Mouse (Mus musculus) CH12.LX (cell line): ENCODE results near the gene Endou. TPM values are rescaled to one million over a fixed set of nuclear protein-coding genes. Genes with fewer than 3 reads are reported as not detected.

Experiments
- DNase-seq: peaks from one replicate; pipeline ENCODE4 v3.0.0-alpha.2; 2013; ENCODE audit errors: extremely low read depth
- H3K27ac ChIP-seq: 2 replicates; pipeline ENCODE4 v1.5.1; 2012; ENCODE audit warnings: low read depth, mild to moderate bottlenecking, control low read depth, moderate library complexity; ENCODE audit not compliant: insufficient read depth
- H3K27me3 ChIP-seq: replicated peaks from 2 replicates; pipeline ENCODE3; 2012; ENCODE audit warnings: inconsistent platforms
- H3K36me3 ChIP-seq, 2 experiments: replicated peaks in 1 of 2; 2 replicates each; pipeline versions ENCODE3 to v1.6.1; 2012; ENCODE audit warnings: inconsistent platforms in 1 of 2, low read length in 1 of 2, mild to moderate bottlenecking in 1 of 2, mixed read lengths in 1 of 2, moderate library complexity in 1 of 2; ENCODE audit not compliant: control insufficient read depth in 1 of 2, insufficient read depth in 1 of 2
- H3K4me1 ChIP-seq, 2 experiments: 2 replicates each; pipeline ENCODE4 v1.6.1; 2012; ENCODE audit warnings: inconsistent platforms in 1 of 2, moderate library complexity in 1 of 2; ENCODE audit not compliant: insufficient read depth in 2 of 2, control insufficient read depth in 1 of 2
- H3K4me2 ChIP-seq: 2 replicates; pipeline ENCODE4 v1.6.1; 2012; ENCODE audit warnings: low read depth, mild to moderate bottlenecking, control low read depth; ENCODE audit not compliant: poor library complexity, insufficient read depth, severe bottlenecking
- H3K4me3 ChIP-seq, 3 experiments: fragments of 150-350 bp in 1 of 3; sonication (generic) in 1 of 3; replicated peaks in 1 of 3; 2 replicates each; pipeline versions ENCODE3 to v1.5.1; 2011 to 2012; ENCODE audit warnings: low read depth in 2 of 3, low read length in 2 of 3, mild to moderate bottlenecking in 2 of 3, moderate library complexity in 2 of 3, control low read depth in 1 of 3, improper control_type of control experiment in 1 of 3, inconsistent platforms in 1 of 3, mixed read lengths in 1 of 3; ENCODE audit not compliant: poor library complexity in 1 of 3
- H3K79me2 ChIP-seq: replicated peaks from 2 replicates; pipeline ENCODE4 v1.6.1; 2012; ENCODE audit warnings: mild to moderate bottlenecking, moderate library complexity; ENCODE audit not compliant: control insufficient read depth, poor library complexity, insufficient read depth, severe bottlenecking; ENCODE audit errors: extremely low read depth
- H3K9ac ChIP-seq: 2 replicates; pipeline ENCODE4 v1.6.1; 2012; ENCODE audit warnings: low read depth, mild to moderate bottlenecking, control low read depth, moderate library complexity; ENCODE audit not compliant: insufficient read depth
- H3K9me3 ChIP-seq: replicated peaks from 2 replicates; pipeline ENCODE3; 2012; ENCODE audit warnings: low read length, inconsistent platforms, mixed read lengths
- BHLHE40 ChIP-seq: IDR thresholded peaks from 2 replicates; pipeline ENCODE4 v1.6.1; 2011; ENCODE audit warnings: mild to moderate bottlenecking, low read depth, low read length, improper control_type of control experiment
- CHD2 ChIP-seq: IDR thresholded peaks from 2 replicates; pipeline ENCODE4 v1.6.1; 2011; ENCODE audit warnings: low read length, improper control_type of control experiment
- ELF1 ChIP-seq: IDR thresholded peaks from 2 replicates; pipeline ENCODE4 v1.6.1; 2014; ENCODE audit warnings: low read depth, mild to moderate bottlenecking, inconsistent platforms, low read length, improper control_type of control experiment
- EP300 ChIP-seq: IDR thresholded peaks from 2 replicates; pipeline ENCODE4 v1.6.1; 2011; ENCODE audit warnings: low read length, improper control_type of control experiment
- ETS1 ChIP-seq: conservative IDR thresholded peaks from 2 replicates; pipeline ENCODE4 v1.6.1; 2012; ENCODE audit warnings: low read depth, mild to moderate bottlenecking, inconsistent platforms, low read length, improper control_type of control experiment, moderate library complexity
- GABPA ChIP-seq: IDR thresholded peaks from 2 replicates; pipeline ENCODE4 v1.6.1; 2012; ENCODE audit warnings: low read depth, low read length, improper control_type of control experiment, inconsistent platforms; ENCODE audit not compliant: insufficient replicate concordance
- KAT2A ChIP-seq: IDR thresholded peaks from 2 replicates; pipeline ENCODE4 v1.6.1; 2012; ENCODE audit warnings: low read length, improper control_type of control experiment, inconsistent platforms; ENCODE audit not compliant: insufficient replicate concordance
- MXI1 ChIP-seq: IDR thresholded peaks from 2 replicates; pipeline ENCODE4 v1.6.1; 2011; ENCODE audit warnings: mild to moderate bottlenecking, low read depth, low read length, improper control_type of control experiment
- NRF1 ChIP-seq: IDR thresholded peaks from 2 replicates; pipeline ENCODE4 v1.6.1; 2014; ENCODE audit warnings: low read depth, mild to moderate bottlenecking, inconsistent platforms, low read length, improper control_type of control experiment, moderate library complexity
- POLR2AphosphoS2 ChIP-seq: IDR thresholded peaks from 2 replicates; pipeline ENCODE4 v1.6.1; 2011; ENCODE audit warnings: low read depth, low read length, improper control_type of control experiment
- RCOR1 ChIP-seq: conservative IDR thresholded peaks from 2 replicates; pipeline ENCODE4 v1.6.1; 2012; ENCODE audit warnings: low read depth, mild to moderate bottlenecking, inconsistent platforms, low read length, improper control_type of control experiment
- SIN3A ChIP-seq: IDR thresholded peaks from 2 replicates; pipeline ENCODE4 v1.6.1; 2012; ENCODE audit warnings: low read length, improper control_type of control experiment, inconsistent platforms
- SMC3 ChIP-seq: IDR thresholded peaks from 2 replicates; pipeline ENCODE4 v1.6.1; 2011; ENCODE audit warnings: low read depth, low read length, improper control_type of control experiment
- TCF12 ChIP-seq: IDR thresholded peaks from 2 replicates; pipeline ENCODE4 v1.6.1; 2014; ENCODE audit warnings: low read depth, mild to moderate bottlenecking, inconsistent platforms, low read length, improper control_type of control experiment
- UBTF ChIP-seq: IDR thresholded peaks from 2 replicates; pipeline ENCODE4 v1.6.1; 2012; ENCODE audit warnings: low read depth, mild to moderate bottlenecking, inconsistent platforms, low read length, improper control_type of control experiment, moderate library complexity
- USF1 ChIP-seq: IDR thresholded peaks from 2 replicates; pipeline ENCODE4 v1.6.1; 2014; ENCODE audit warnings: low read depth, mild to moderate bottlenecking, inconsistent platforms, low read length, improper control_type of control experiment
- ZKSCAN1 ChIP-seq: IDR thresholded peaks from 2 replicates; pipeline ENCODE4 v1.6.1; 2012; ENCODE audit warnings: low read depth, inconsistent platforms, low read length, improper control_type of control experiment, borderline replicate concordance
- ZMIZ1 ChIP-seq: IDR thresholded peaks from 2 replicates; pipeline ENCODE4 v1.6.1; 2012; ENCODE audit warnings: low read depth, mild to moderate bottlenecking, inconsistent platforms, low read length, improper control_type of control experiment
- ZNF384 ChIP-seq: IDR thresholded peaks from 2 replicates; pipeline ENCODE4 v1.6.1; 2012; ENCODE audit warnings: low read depth, low read length, improper control_type of control experiment, inconsistent platforms
- dilution Hi-C: fragments of 300-500 bp; cut with MboI; formaldehyde crosslinking; loops from 2 replicates; pipeline ENCODE4 v1.14.3; 2020; ENCODE audit warnings: low sequenced_read_pairs; ENCODE audit not compliant: extremely low pct_unique_long_range_greater_than_20kb, extremely low pct_ligation_motif_present
- in situ Hi-C: fragments of 300-500 bp; cut with MboI; formaldehyde crosslinking; loops from 3 replicates; pipeline ENCODE4 v1.14.3; 2019; ENCODE audit warnings: low sequenced_read_pairs, low pct_ligation_motif_present, low pct_unique_long_range_greater_than_20kb, mixed read lengths
- polyA plus RNA-seq: library from polyadenylated mRNA; unstranded; fragments of >175 nt; gene quantifications from 2 replicates; pipeline ENCODE4 v1.2.1, GENCODE M21; 2012; ENCODE audit warnings: low read depth; ENCODE audit not compliant: insufficient read length
- total RNA-seq, 2 experiments: library from RNA; depleted of rRNA; stranded (reverse); fragments of 300-350 nt in 1 of 2; fragments of >200 nt in 1 of 2; gene quantifications; 2 replicates each; pipeline ENCODE4 v1.2.3; 2012 to 2014

Gene Endou
- total and polyA plus RNA-seq, 3 experiments, result 49.5 to 66.9 (median 64.0) TPM

GRCm38 (mm10) chr15:97693411-97693810, 37.7 kb downstream of the Endou start:
- H3K4me1 ChIP-seq, result no peaks in the 10 kb centered on the region
- H3K4me2 ChIP-seq, result no peak overlapping the region
- no peaks in the 10 kb centered on the region for H3K27me3 ChIP-seq
- DNase-seq, result no peak
- no peak overlapping the region for H3K9ac ChIP-seq
- peaks cover 69 to 89% of the 10 kb centered on the region in 2 experiments for H3K36me3 ChIP-seq
- in situ Hi-C loops (no loop called here), dilution Hi-C loops (no loop called here)
- no peak overlapping the region for H3K27ac ChIP-seq
- no peaks in the 10 kb centered on the region for H3K9me3 ChIP-seq
- no peak overlapping the region for H3K4me3 ChIP-seq
- TF ChIP-seq ZKSCAN1 (no peak), RCOR1 (no peak), KAT2A (no peak), SIN3A (no peak), SMC3 (no peak), NRF1 (no peak), POLR2AphosphoS2 (no peak), ZMIZ1 (no peak), EP300 (no peak), ELF1 (no peak)
- TF ChIP-seq, all 38 proteins: peak for 0
- H3K79me2 ChIP-seq, result no peaks in the 10 kb centered on the region

DNA sequence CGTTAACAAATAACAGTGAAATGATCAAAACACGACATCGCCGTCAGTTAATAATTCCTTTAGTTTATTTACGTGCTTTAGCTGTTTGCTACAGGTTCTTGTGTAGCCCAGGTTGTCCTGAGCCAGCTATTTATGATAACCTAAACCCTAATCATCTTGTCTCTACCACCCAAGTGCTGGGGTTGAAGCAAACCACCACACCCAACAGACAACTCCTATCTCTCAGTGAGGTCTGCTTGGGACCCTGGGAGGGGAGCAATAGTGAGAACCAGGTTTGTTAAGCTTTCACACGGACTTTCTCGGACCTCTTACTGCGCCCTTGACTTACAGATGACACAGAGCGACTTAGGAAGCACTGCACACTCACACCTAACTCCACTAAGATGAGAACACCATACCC, 47.0 kb downstream of the Endou start:
- H3K4me3 ChIP-seq, result no peak overlapping the region
- no peak overlapping the region for H3K27ac ChIP-seq
- no peaks in the 10 kb centered on the region for H3K4me1 ChIP-seq
- H3K27me3 ChIP-seq, result no peaks in the 10 kb centered on the region
- in situ Hi-C loops (no loop called here), dilution Hi-C loops (no loop called here)
- no peaks in the 10 kb centered on the region for H3K9me3 ChIP-seq
- DNase-seq, result no peak
- H3K79me2 ChIP-seq, result no peaks in the 10 kb centered on the region
- H3K9ac ChIP-seq, result no peak overlapping the region
- H3K4me2 ChIP-seq, result no peak overlapping the region
- no peak for TF ChIP-seq ZNF384
- no peak for TF ChIP-seq GABPA
- no peak for TF ChIP-seq MXI1
- no peak for TF ChIP-seq ETS1
- TF ChIP-seq CHD2, result no peak
- TF ChIP-seq TCF12, result no peak
- TF ChIP-seq USF1, result no peak
- no peak for TF ChIP-seq BHLHE40
- no peak for TF ChIP-seq SIN3A
- TF ChIP-seq UBTF, result no peak
- no peak for TF ChIP-seq SMC3
- TF ChIP-seq, all 38 proteins: peak for 0
- peaks cover 77 to 96% of the 10 kb centered on the region in 2 experiments for H3K36me3 ChIP-seq
